Mouse (Mus musculus) liver, embryonic 14.5 days (tissue): ENCODE measurements around the gene Slc22a8.

ENCODE experiments used
- CTCF ChIP-seq: IDR thresholded peaks from 2 replicates; pipeline ENCODE4 v1.5.1; 2016; ENCODE audit warnings: antibody characterized with exemption, low read depth, control low read depth
- EP300 ChIP-seq: IDR thresholded peaks from 2 replicates; pipeline ENCODE4 v1.6.1; 2016; ENCODE audit warnings: antibody characterized with exemption, low read depth

- TF ChIP-seq CTCF, result no peak
- TF ChIP-seq EP300, result peak; percentile 32; the same call in 1 of the 2 replicates
Measured at GRCm38 (mm10) chr19:8605241-8605558, 14.1 kb downstream of the Slc22a8 start.
